Mouse (Mus musculus) C2C12 (cell line): ENCODE data around the gene Tmem144. TPM values are rescaled to one million over a fixed set of nuclear protein-coding genes. Genes with fewer than 3 reads are reported as not detected.

ENCODE experiments used
- H3K27me3 ChIP-seq: one replicate; pipeline ENCODE4 v1.6.1; 2011; ENCODE audit not compliant: control insufficient read depth, insufficient read depth, insufficient read length
- H3K36me3 ChIP-seq: one replicate; pipeline ENCODE4 v1.6.1; 2011; ENCODE audit not compliant: control insufficient read depth, insufficient read depth
- H3K4me3 ChIP-seq: one replicate; pipeline ENCODE4 v1.5.1; 2011; ENCODE audit warnings: mild to moderate bottlenecking, control low read depth; ENCODE audit not compliant: poor library complexity, insufficient read depth, severe bottlenecking
- H3K79me2 ChIP-seq: one replicate; pipeline ENCODE4 v1.6.1; 2011; ENCODE audit not compliant: control insufficient read depth, insufficient read depth
- H3K79me3 ChIP-seq: one replicate; pipeline ENCODE4 v1.6.1; 2011; ENCODE audit warnings: low read depth, control low read depth
- H3ac ChIP-seq: one replicate; pipeline ENCODE3; 2011; ENCODE audit warnings: low read depth; ENCODE audit not compliant: control insufficient read depth, insufficient read length
- CEBPB ChIP-seq: IDR thresholded peaks from one replicate; pipeline ENCODE4 v1.6.1; 2011; ENCODE audit warnings: low read depth, mild to moderate bottlenecking, control low read depth, moderate library complexity
- CTCF ChIP-seq: IDR thresholded peaks from one replicate; pipeline ENCODE4 v1.5.1; 2011; ENCODE audit not compliant: control insufficient read depth, insufficient read depth, insufficient read length
- FOSL1 ChIP-seq: IDR thresholded peaks from one replicate; pipeline ENCODE4 v1.8.0; 2011; ENCODE audit warnings: mild to moderate bottlenecking, low read length; ENCODE audit not compliant: poor library complexity, insufficient read depth, severe bottlenecking
- MAX ChIP-seq: IDR thresholded peaks from one replicate; pipeline ENCODE4 v1.6.1; 2011; ENCODE audit warnings: mild to moderate bottlenecking, control low read depth
- MYOD1 ChIP-seq: IDR thresholded peaks from one replicate; pipeline ENCODE4 v1.6.1; 2011; ENCODE audit warnings: low read depth; ENCODE audit not compliant: control insufficient read depth, insufficient read length
- MYOG ChIP-seq: IDR thresholded peaks from one replicate; pipeline ENCODE4 v1.6.1; 2011; ENCODE audit not compliant: control insufficient read depth, insufficient read length; ENCODE audit errors: extremely low read depth
- USF1 ChIP-seq: IDR thresholded peaks from one replicate; pipeline ENCODE4 v1.6.1; 2011; ENCODE audit warnings: low read depth, mild to moderate bottlenecking, control low read depth, moderate library complexity
- polyA plus RNA-seq: library from polyadenylated mRNA; unstranded; fragments of >200 nt; fragmentation: generic; extraction: Trizol; gene quantifications from one replicate; pipeline ENCODE4 v1.2.1, GENCODE M21; 2012; ENCODE audit warnings: missing spikeins

Gene Tmem144
- polyA plus RNA-seq, 1 experiment, result 1.5 TPM

- no peaks in the 10 kb centered on the region for H3K79me3 ChIP-seq
- H3K27me3 ChIP-seq, result no peaks in the 10 kb centered on the region
- H3K36me3 ChIP-seq, result no peaks in the 10 kb centered on the region
- no peak overlapping the region for H3K4me3 ChIP-seq
- no peaks in the 10 kb centered on the region for H3K79me2 ChIP-seq
- TF ChIP-seq MYOD1 (no peak), MYOG (no peak), FOSL1 (no peak), CTCF (no peak), USF1 (no peak), CEBPB (no peak), MAX (no peak)
- no peak overlapping the region for H3ac ChIP-seq
Measured at GRCm38 (mm10) chr3:79792307-79792706, 60.3 kb downstream of the Tmem144 start.

- Histone ChIP-seq H3K36me3 (no peaks in the 10 kb centered on the region), H3ac (no peak overlapping the region), H3K79me2 (no peaks in the 10 kb centered on the region), H3K4me3 (no peak overlapping the region), H3K27me3 (peaks cover 3% of the 10 kb centered on the region), H3K79me3 (no peaks in the 10 kb centered on the region)
- TF ChIP-seq MYOG (no peak), USF1 (no peak), CTCF (no peak), MYOD1 (no peak), FOSL1 (no peak), MAX (no peak), CEBPB (no peak)
Measured at GRCm38 (mm10) chr3:79790324-79790723, 62.2 kb downstream of the Tmem144 start.

- no peaks in the 10 kb centered on the region for H3K36me3 ChIP-seq
- no peak overlapping the region for H3K4me3 ChIP-seq
- H3K27me3 ChIP-seq, result peaks cover 6% of the 10 kb centered on the region
- H3K79me2 ChIP-seq, result no peaks in the 10 kb centered on the region
- no peak for TF ChIP-seq MYOD1
- peak; percentile 15 for TF ChIP-seq CEBPB
- H3K79me3 ChIP-seq, result no peaks in the 10 kb centered on the region
- H3ac ChIP-seq, result no peak overlapping the region
Measured at GRCm38 (mm10) chr3:79789554-79789953, 63.0 kb downstream of the Tmem144 start.

- H3K27me3 ChIP-seq, result peaks cover 12% of the 10 kb centered on the region
- no peaks in the 10 kb centered on the region for H3K79me3 ChIP-seq
- TF ChIP-seq FOSL1, result no peak
- TF ChIP-seq MAX, result no peak
- TF ChIP-seq MYOG, result no peak
- no peak for TF ChIP-seq CEBPB
- no peak for TF ChIP-seq USF1
- TF ChIP-seq MYOD1, result no peak
- no peak overlapping the region for H3K4me3 ChIP-seq
- no peaks in the 10 kb centered on the region for H3K36me3 ChIP-seq
- no peak overlapping the region for H3ac ChIP-seq
- H3K79me2 ChIP-seq, result no peaks in the 10 kb centered on the region
Measured at GRCm38 (mm10) chr3:79788959-79789358, 63.6 kb downstream of the Tmem144 start.

GRCm38 (mm10) chr3:79784362-79784736 lies 68.2 kb downstream of the Tmem144 start:
- no peaks in the 10 kb centered on the region for H3K36me3 ChIP-seq
- H3K4me3 ChIP-seq, result no peak overlapping the region
- H3K79me2 ChIP-seq, result no peaks in the 10 kb centered on the region
- H3K79me3 ChIP-seq, result no peaks in the 10 kb centered on the region
- peaks cover 18% of the 10 kb centered on the region for H3K27me3 ChIP-seq
- TF ChIP-seq CEBPB (no peak), MAX (no peak)
- no peak overlapping the region for H3ac ChIP-seq

GRCm38 (mm10) chr3:79783630-79784361 lies 68.8 kb downstream of the Tmem144 start:
- H3K4me3 ChIP-seq, result no peak overlapping the region

More at GRCm38 (mm10) chr3:79783630-79784361, 68.8 kb downstream of the Tmem144 start:
- TF ChIP-seq FOSL1 (no peak), CEBPB (no peak), CTCF (no peak), MYOD1 (no peak)
- H3K27me3 ChIP-seq, result peaks cover 18% of the 10 kb centered on the region
- no peaks in the 10 kb centered on the region for H3K79me3 ChIP-seq
- no peaks in the 10 kb centered on the region for H3K36me3 ChIP-seq
- no peaks in the 10 kb centered on the region for H3K79me2 ChIP-seq
- H3ac ChIP-seq, result no peak overlapping the region
